Comparison of ENCODE assay signal across 17 mouse cellular contexts in genomic region chr7:97832987-97833386, GRCm38 (mm10).
"Had no signal": no experiment of that assay in that cellular context is flagged by ENCODE, and none has a peak within 500 bp of the region (broad histone marks: within the 10 kb centered on the region; RNA-seq: fewer than 3 reads in every experiment).

No protein-coding gene starts in this region.

- H3K9ac ChIP-seq: neural tube, embryonic 12.5 days; neural tube, embryonic 13.5 days; neural tube, embryonic 15.5 days; stomach, embryonic 15.5 days had no signal

- H3K4me3 ChIP-seq: neural tube, embryonic 12.5 days; neural tube, embryonic 13.5 days; neural tube, embryonic 15.5 days; stomach, embryonic 15.5 days had no signal

- H3K4me1 ChIP-seq: neural tube, embryonic 12.5 days; neural tube, embryonic 13.5 days; neural tube, embryonic 15.5 days; stomach, embryonic 15.5 days had no signal

- H3K27ac ChIP-seq: neural tube, embryonic 12.5 days; neural tube, embryonic 13.5 days; neural tube, embryonic 15.5 days; stomach, embryonic 15.5 days; stomach, postnatal 0 days had no signal

- H3K9me3 ChIP-seq: neural tube, embryonic 12.5 days; neural tube, embryonic 13.5 days; neural tube, embryonic 15.5 days; stomach, embryonic 15.5 days had no signal

- H3K27me3 ChIP-seq: neural tube, embryonic 12.5 days; neural tube, embryonic 13.5 days; neural tube, embryonic 15.5 days; stomach, embryonic 15.5 days had no signal

- H3K4me2 ChIP-seq: neural tube, embryonic 12.5 days; neural tube, embryonic 13.5 days; neural tube, embryonic 15.5 days; stomach, embryonic 15.5 days had no signal

- DNase-seq: retina, postnatal 1 day; right cerebral cortex, adult 18-20 months; right cerebral cortex, postnatal 14 days; right cerebral cortex, postnatal 25 days; right cerebral cortex, postnatal 4 days; spleen, adult 18-20 months; thymus, adult 18-20 months; thymus, adult 2 months; thymus, postnatal 14 days; thymus, postnatal 25 days; thymus, postnatal 36 days; thymus, postnatal 4 days had no signal

- H3K36me3 ChIP-seq: neural tube, embryonic 12.5 days; neural tube, embryonic 13.5 days; neural tube, embryonic 15.5 days; stomach, embryonic 15.5 days had no signal
